Mouse (Mus musculus): ENCODE data around the gene A4galt. TPM values are rescaled to one million over a fixed set of nuclear protein-coding genes. Genes with fewer than 3 reads are reported as not detected.

The A4galt gene
- 0.03 TPM in 1 of 2 replicates, not detected in the other for polyA plus RNA-seq (2012)

DNA sequence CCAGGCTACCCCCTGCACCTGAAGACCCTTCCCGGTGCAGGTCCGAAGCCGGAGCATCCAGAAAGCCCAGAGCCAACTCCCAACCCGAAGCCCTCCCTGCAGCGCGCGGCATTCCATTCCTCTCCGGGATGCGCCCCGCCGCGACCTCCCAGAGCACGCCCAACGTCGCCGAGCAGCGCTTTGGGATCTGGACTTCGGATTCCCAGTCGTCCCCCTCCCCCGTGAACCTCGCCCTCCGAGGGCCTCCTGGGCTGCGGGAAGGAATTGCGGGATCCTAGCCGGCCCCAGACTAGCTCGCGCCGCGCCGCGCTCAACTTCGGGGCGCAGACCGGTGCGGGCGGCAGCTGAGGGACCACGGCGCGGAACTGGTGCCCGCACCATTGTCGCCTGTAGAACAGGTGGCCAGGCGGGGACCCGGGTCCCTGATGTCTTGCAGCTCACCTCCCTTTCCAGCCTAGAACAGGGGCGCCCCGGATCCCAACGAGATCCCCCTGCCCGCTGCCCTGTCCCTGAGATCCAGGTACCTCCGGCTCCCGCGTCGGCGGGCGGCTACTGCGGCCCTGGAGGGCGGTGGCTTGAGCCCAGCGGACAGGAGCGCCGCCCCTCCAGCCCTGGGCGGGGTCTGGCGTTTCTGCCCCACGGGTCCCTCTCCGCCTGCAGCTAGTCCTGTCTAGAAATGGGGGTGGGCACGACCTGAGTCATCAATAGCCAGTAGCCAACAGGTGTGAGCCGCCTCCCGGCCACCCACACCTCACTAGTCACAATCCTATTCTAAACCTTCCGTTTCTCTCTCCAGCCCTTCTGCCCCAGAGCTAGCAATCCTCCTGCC is at the start of gene A4galt:
Gene A4galt, minus strand, starts transcription at position 599 of the 829 bp plus-strand sequence.

Other genes starting within 250 kb of the A4galt start
- gene Nfam1, start 218.5 kb downstream of the A4galt start, polyA plus RNA-seq (2012), result 14.3 and 25.0 TPM in 2 replicates
- gene Serhl, start 162.3 kb downstream of the A4galt start, polyA plus RNA-seq (2012), result 4.2 and 5.6 TPM in 2 replicates
- 101 TPM in 2 replicates for gene Rrp7a, start 129.0 kb downstream of the A4galt start, polyA plus RNA-seq (2012)
- 133 and 159 TPM in 2 replicates for gene Poldip3, start 102.4 kb downstream of the A4galt start, polyA plus RNA-seq (2012)
- 57.5 and 67.0 TPM in 2 replicates for gene Cyb5r3, start 79.2 kb downstream of the A4galt start, polyA plus RNA-seq (2012)
- gene Arfgap3, start 98.5 kb upstream of the A4galt start, polyA plus RNA-seq (2012), result 8.9 and 9.9 TPM in 2 replicates
- gene Pacsin2, start 212.8 kb upstream of the A4galt start, polyA plus RNA-seq (2012), result 72.5 and 78.8 TPM in 2 replicates